Mouse (Mus musculus) layer of hippocampus, adult 11-12 months (tissue): ENCODE results near the gene Defa30.
"Not testable (repeated sequence)": the region's sequence is repeated elsewhere in the genome, so short reads cannot be mapped to it uniquely, and the experiment has no call there.

Source experiments
- DNase-seq: peaks from one replicate; pipeline ENCODE4 v3.0.0; 2022; ENCODE audit warnings: low spot score

Gene Defa30

DNA sequence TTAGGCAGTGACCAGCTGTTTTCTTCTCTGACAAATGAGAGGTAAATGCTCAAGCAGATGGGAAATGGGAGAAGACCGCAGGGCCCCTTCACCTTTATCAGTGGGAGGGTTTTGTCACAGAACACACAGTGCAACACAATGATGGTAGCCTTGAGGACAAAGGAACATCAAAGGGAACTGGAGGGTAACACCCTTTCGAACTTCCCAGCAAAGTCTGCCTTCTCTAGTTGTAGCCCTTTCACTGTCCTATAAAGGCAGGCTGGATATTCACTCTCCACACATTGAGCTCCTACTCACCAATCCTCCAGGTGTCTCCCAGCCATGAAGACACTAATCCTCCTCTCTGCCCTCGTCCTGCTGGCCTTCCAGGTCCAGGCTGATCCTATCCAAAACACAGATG, at the start of gene Defa30:
TSS of gene Defa30 (plus strand) at position 301 of the 400 bp plus-strand sequence.
- DNase-seq, result not testable (repeated sequence)

DNA sequence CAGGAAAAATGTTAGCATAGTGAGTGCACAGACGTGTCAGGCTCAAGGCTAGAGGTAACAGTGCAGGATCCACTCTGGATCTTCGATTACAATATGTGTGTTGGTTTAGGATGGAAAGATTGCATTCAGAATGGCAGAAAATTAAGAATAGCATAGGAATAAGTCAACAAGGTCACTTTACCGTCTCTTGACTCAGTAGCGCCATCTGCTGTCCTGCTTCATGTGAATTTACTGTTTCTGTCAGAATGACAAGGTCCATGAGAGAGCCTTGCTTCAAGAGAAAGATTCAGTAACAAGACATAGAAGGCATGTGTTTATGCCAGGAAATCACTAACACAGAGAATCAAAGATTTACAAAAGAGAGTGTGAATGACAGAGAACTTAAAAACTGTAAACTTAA, 41.3 kb upstream of the Defa30 start:
- DNase-seq, result peak; percentile 2

DNA sequence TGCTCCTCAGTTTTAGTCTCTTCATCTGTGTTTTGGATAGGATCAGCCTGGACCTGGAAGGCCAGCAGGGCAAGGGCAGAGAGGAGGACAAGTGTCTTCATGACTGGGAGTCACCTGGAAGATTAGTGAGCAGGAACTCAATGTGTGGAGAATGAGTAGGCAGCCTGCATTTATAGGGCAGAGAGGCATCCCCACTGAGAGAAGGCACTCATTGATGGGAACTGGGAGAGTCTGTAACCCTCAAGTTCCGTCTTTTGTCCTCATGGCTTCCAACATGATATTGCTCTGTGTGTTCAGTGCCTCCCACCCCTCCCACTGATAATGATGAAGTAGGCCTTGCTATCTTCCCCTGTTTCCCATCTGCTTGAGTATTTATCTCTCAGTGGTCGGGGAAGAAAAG, 38.5 kb upstream of the Defa30 start, which contains the start of gene Gm14851:
TSS of gene Gm14851 (minus strand) at position 101 of the 400 bp plus-strand sequence.
- not testable (repeated sequence) for DNase-seq

DNA sequence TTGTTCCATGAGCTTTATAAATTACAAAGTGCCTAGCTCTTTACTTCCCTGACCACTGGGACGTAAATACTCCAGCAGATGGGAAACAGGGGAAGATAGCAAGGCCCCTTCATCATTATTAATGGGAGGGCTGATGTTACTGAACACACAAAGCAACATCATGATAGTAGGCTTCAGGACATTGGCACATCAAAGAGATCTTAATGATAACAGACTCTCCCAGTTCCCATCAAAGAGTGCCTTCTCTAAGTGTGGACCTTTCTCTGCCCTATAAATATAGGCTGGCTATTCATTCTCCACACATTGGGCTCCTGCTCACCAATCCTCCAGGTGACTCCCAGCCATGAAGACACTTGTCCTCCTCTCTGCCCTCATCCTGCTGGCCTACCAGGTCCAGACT, 27.5 kb downstream of the Defa30 start, which contains the start of gene Defa22:
TSS of gene Defa22 (plus strand) at position 301 of the 400 bp plus-strand sequence.
- not testable (repeated sequence) for DNase-seq
